Mouse (Mus musculus) retina, adult 2 months (tissue): ENCODE results near the gene Olfr1204.

Source experiments
- DNase-seq: peaks from one replicate; pipeline ENCODE4 v3.0.0-alpha.2; 2012; ENCODE audit warnings: low read depth, low spot score

The Olfr1204 gene

GRCm38 (mm10) chr2:88848992-88849391, at the start of gene Olfr1204:
Gene Olfr1204 (plus strand): TSS chr2:88849292.
- DNase-seq, result no peak

- DNase-seq, result no peak
Measured at GRCm38 (mm10) chr2:88814196-88814595, 34.9 kb upstream of the Olfr1204 start, which contains the start of gene Olfr1202. Gene Olfr1202 (plus strand): TSS chr2:88814496.

- DNase-seq, result no peak
Measured at GRCm38 (mm10) chr2:88829437-88829836, 19.7 kb upstream of the Olfr1204 start, which contains the start of gene Olfr1205. Gene Olfr1205 (plus strand): TSS chr2:88829737.

GRCm38 (mm10) chr2:88838477-88838876, 10.6 kb upstream of the Olfr1204 start:
- DNase-seq, result no peak

GRCm38 (mm10) chr2:88862931-88863330, 13.8 kb downstream of the Olfr1204 start, which contains the start of gene Olfr1206:
Gene Olfr1206 (plus strand): TSS chr2:88863231.
- DNase-seq, result no peak

- no peak for DNase-seq
Measured at GRCm38 (mm10) chr2:88902211-88902610, 53.1 kb downstream of the Olfr1204 start, which contains the start of gene Olfr1208. Gene Olfr1208 (minus strand): TSS chr2:88902311.
